Mouse (Mus musculus) ES-E14 (cell line): ENCODE results near the gene Scn8a. TPM values are rescaled to one million over a fixed set of nuclear protein-coding genes. Genes with fewer than 3 reads are reported as not detected.

Source experiments
- DNase-seq: peaks from one replicate; pipeline ENCODE4 v3.0.0-alpha.2; 2013; ENCODE audit warnings: low read depth, low spot score
- H3K27ac ChIP-seq: 2 replicates; pipeline ENCODE4 v1.5.1; 2012; ENCODE audit warnings: low read depth, mild to moderate bottlenecking, low read length, moderate library complexity, mixed read lengths; ENCODE audit not compliant: poor library complexity, insufficient read depth, severe bottlenecking
- H3K36me3 ChIP-seq: 2 replicates; pipeline ENCODE4 v1.6.1; 2012; ENCODE audit warnings: mild to moderate bottlenecking, low read length, moderate library complexity, mixed read lengths; ENCODE audit not compliant: control insufficient read depth, poor library complexity, insufficient read depth, severe bottlenecking
- H3K4me1 ChIP-seq, 2 experiments: fragments of 150-350 bp in 1 of 2; sonication (generic) in 1 of 2; 2 replicates each; pipeline ENCODE4 v1.6.1; 2012; ENCODE audit warnings: low read length in 2 of 2, mild to moderate bottlenecking in 1 of 2, mixed read lengths in 1 of 2; ENCODE audit not compliant: control insufficient read depth in 2 of 2, insufficient read depth in 2 of 2, poor library complexity in 1 of 2
- H3K4me3 ChIP-seq, 2 experiments: fragments of 150-350 bp in 1 of 2; sonication (generic) in 1 of 2; 2 replicates each; pipeline ENCODE4 v1.5.1; 2012; ENCODE audit warnings: low read length in 2 of 2, low read depth in 1 of 2, mild to moderate bottlenecking in 1 of 2, mixed read lengths in 1 of 2; ENCODE audit not compliant: insufficient read depth in 1 of 2, poor library complexity in 1 of 2, severe bottlenecking in 1 of 2
- H3K9ac ChIP-seq: 2 replicates; pipeline ENCODE4 v1.6.1; 2012; ENCODE audit warnings: low read depth, mild to moderate bottlenecking, low read length, mixed read lengths; ENCODE audit not compliant: poor library complexity, insufficient read depth, severe bottlenecking
- H3K9me3 ChIP-seq: fragments of 150-350 bp; sonication (generic); 2 replicates; pipeline ENCODE4 v1.6.1; 2012; ENCODE audit warnings: low read depth, mild to moderate bottlenecking, low read length; ENCODE audit not compliant: control insufficient read depth, insufficient read depth
- CHD2 ChIP-seq: IDR thresholded peaks from 2 replicates; pipeline ENCODE4 v1.6.1; 2014; ENCODE audit warnings: mild to moderate bottlenecking, low read depth, low read length, inconsistent platforms
- HCFC1 ChIP-seq: IDR thresholded peaks from 2 replicates; pipeline ENCODE4 v1.6.1; 2012; ENCODE audit warnings: low read length, inconsistent platforms, borderline replicate concordance; ENCODE audit not compliant: insufficient read depth
- MAFK ChIP-seq: IDR thresholded peaks from 2 replicates; pipeline ENCODE4 v1.6.1; 2014; ENCODE audit warnings: mild to moderate bottlenecking, low read depth, low read length, inconsistent platforms; ENCODE audit not compliant: insufficient read depth
- ZC3H11A ChIP-seq: IDR thresholded peaks from 2 replicates; pipeline ENCODE4 v1.6.1; 2012; ENCODE audit warnings: low read depth, mild to moderate bottlenecking, inconsistent platforms, low read length, borderline replicate concordance
- ZNF384 ChIP-seq: IDR thresholded peaks from 2 replicates; pipeline ENCODE4 v1.6.1; 2012; ENCODE audit warnings: low read depth, low read length, inconsistent platforms
- in situ Hi-C, 2 experiments: fragments of 600-800 bp; cut with MboI; formaldehyde crosslinking; loops; one replicate each; pipeline ENCODE4 v1.15.1; 2025; ENCODE audit warnings: low sequenced_read_pairs in 2 of 2, inconsistent platforms in 1 of 2; ENCODE audit not compliant: unreplicated experiment in 2 of 2
- total RNA-seq: library from RNA; depleted of rRNA; stranded (reverse); fragments of 300-350 nt; gene quantifications from 2 replicates; pipeline ENCODE4 v1.2.3, GENCODE M21; 2012

Scn8a gene
- total RNA-seq, 1 experiment = 6.1 TPM

GRCm38 (mm10) chr15:101076071-101077000 lies 206.7 kb downstream of the Scn8a start:
- H3K27ac ChIP-seq = no peak overlapping the region
- peaks cover 13 to 22% of the 10 kb centered on the region in 2 experiments for H3K4me1 ChIP-seq
- TF ChIP-seq MAFK (no peak), ZNF384 (no peak), CHD2 (no peak), ZC3H11A (no peak), HCFC1 (no peak)
- no peak overlapping the region; the same call in 1 of the 2 replicates for H3K9ac ChIP-seq
- H3K9me3 ChIP-seq = no peaks in the 10 kb centered on the region
- no peaks in the 10 kb centered on the region for H3K36me3 ChIP-seq
- no peak for DNase-seq
- in situ Hi-C loops = no loop called here
- H3K4me3 ChIP-seq = peak overlapping the region; percentile 56 to 79; a peak in 3 of 4 replicates

GRCm38 (mm10) chr15:101077001-101077812 lies 207.5 kb downstream of the Scn8a start:
- in situ Hi-C loops = no loop called here
- Histone ChIP-seq H3K4me3 (peak overlapping the region; percentile 79 to 94), H3K27ac (no peak overlapping the region), H3K36me3 (no peaks in the 10 kb centered on the region), H3K9me3 (no peaks in the 10 kb centered on the region), H3K4me1 (peaks cover 14 to 27% of the 10 kb centered on the region in 2 experiments), H3K9ac (peak overlapping the region; percentile 60; the same call in 1 of the 2 replicates)
- DNase-seq = no peak
- TF ChIP-seq ZC3H11A (no peak), CHD2 (no peak), MAFK (no peak), HCFC1 (no peak), ZNF384 (no peak)

GRCm38 (mm10) chr15:101077813-101078730 lies 208.4 kb downstream of the Scn8a start, which contains the start of gene Fignl2:
Gene Fignl2, minus strand, starts transcription at chr15:101078567.
- peak within 1 kb of the TSS; percentile 69 for H3K9ac ChIP-seq
- peaks cover 20 to 33% of the 10 kb centered on the region in 2 experiments for H3K4me1 ChIP-seq
- peak within 1 kb of the TSS; percentile 79 to 94 for H3K4me3 ChIP-seq
- no peak for TF ChIP-seq CHD2
- TF ChIP-seq MAFK = no peak
- no peak for TF ChIP-seq ZC3H11A
- TF ChIP-seq HCFC1 = no peak
- TF ChIP-seq ZNF384 = no peak
- no peak within 1 kb of the TSS for H3K27ac ChIP-seq
- in situ Hi-C loops = no loop called here
- DNase-seq = no peak
- H3K9me3 ChIP-seq = no peaks in the 10 kb centered on the region
- no peaks in the 10 kb centered on the region for H3K36me3 ChIP-seq

- Histone ChIP-seq H3K4me3 (peak overlapping the region; percentile 79 to 94), H3K9ac (peak overlapping the region; percentile 69), H3K27ac (no peak overlapping the region), H3K36me3 (no peaks in the 10 kb centered on the region), H3K4me1 (peaks cover 21 to 34% of the 10 kb centered on the region in 2 experiments), H3K9me3 (no peaks in the 10 kb centered on the region)
- TF ChIP-seq ZNF384 = no peak
- no peak for TF ChIP-seq HCFC1
- no peak for TF ChIP-seq CHD2
- TF ChIP-seq MAFK = no peak
- TF ChIP-seq ZC3H11A = no peak
- DNase-seq = no peak
- in situ Hi-C loops = no loop called here
Measured at GRCm38 (mm10) chr15:101078731-101079156, 209.1 kb downstream of the Scn8a start.
